Mouse (Mus musculus) embryonic facial prominence, embryonic 11.5 days (tissue): ENCODE results near the gene Pnmal1. TPM values are rescaled to one million over a fixed set of nuclear protein-coding genes. Genes with fewer than 3 reads are reported as not detected.

Source experiments
- ATAC-seq: fragments of 200-750 bp; cut with Nextera tagmentation; replicated peaks from 2 replicates; pipeline ENCODE4 v1.8.0; 2017; ENCODE audit warnings: low read depth; ENCODE audit not compliant: insufficient number of reproducible peaks, low FRiP score, low TSS enrichment
- DNase-seq: peaks from one replicate; pipeline ENCODE4 v3.0.0-alpha.2; 2015; ENCODE audit warnings: low spot score
- H3K27ac ChIP-seq: fragments of 300-500 bp; sonication (generic); replicated peaks from 2 replicates; pipeline ENCODE4 v1.5.1; 2014; ENCODE audit warnings: mild to moderate bottlenecking, low read depth, low read length, control low read depth
- H3K27me3 ChIP-seq: fragments of 300-500 bp; sonication (generic); 2 replicates; pipeline ENCODE4 v1.6.1; 2014; ENCODE audit warnings: mild to moderate bottlenecking, low read length, moderate library complexity, mixed read lengths; ENCODE audit not compliant: control insufficient read depth, insufficient read depth
- H3K36me3 ChIP-seq: fragments of 300-500 bp; sonication (generic); replicated peaks from 2 replicates; pipeline ENCODE4 v1.6.1; 2014; ENCODE audit warnings: low read depth, mild to moderate bottlenecking, low read length, moderate library complexity, mixed read lengths; ENCODE audit not compliant: control insufficient read depth, insufficient read depth
- H3K4me1 ChIP-seq: fragments of 300-500 bp; sonication (generic); 2 replicates; pipeline ENCODE4 v1.6.1; 2014; ENCODE audit warnings: low read length, mixed read lengths; ENCODE audit not compliant: control insufficient read depth, insufficient read depth
- H3K4me2 ChIP-seq: fragments of 300-500 bp; sonication (generic); 2 replicates; pipeline ENCODE4 v1.6.1; 2014; ENCODE audit warnings: low read depth, mild to moderate bottlenecking, control low read depth, low read length, moderate library complexity
- H3K4me3 ChIP-seq: fragments of 300-500 bp; sonication (generic); 2 replicates; pipeline ENCODE4 v1.5.1; 2014; ENCODE audit warnings: low read depth, low read length, control low read depth
- H3K9ac ChIP-seq: fragments of 300-500 bp; sonication (generic); replicated peaks from 2 replicates; pipeline ENCODE4 v1.6.1; 2014; ENCODE audit warnings: mild to moderate bottlenecking, control low read depth, low read length
- H3K9me3 ChIP-seq: fragments of 300-500 bp; sonication (generic); replicated peaks from 2 replicates; pipeline ENCODE4 v1.6.1; 2016; ENCODE audit warnings: mild to moderate bottlenecking, low read length, inconsistent platforms, mixed read lengths; ENCODE audit not compliant: control insufficient read depth
- WGBS: fragments of 180-500 bp; shearing (Covaris S2); extraction: QIAGEN DNeasy Blood & Tissue Kit; methylation state at CpG from one replicate; pipeline ENCODE4 v1.1.7; 2014; 5-methylcytosine and 5-hydroxymethylcytosine counted together
- polyA plus RNA-seq: library from polyadenylated mRNA; unstranded; fragments of >200 nt; fragmentation: Nextera tagmentation; extraction: Ambion mirVana; gene quantifications from 2 replicates; pipeline ENCODE4 v1.2.1, GENCODE M21; 2014

Pnmal1 gene
- polyA plus RNA-seq, 1 experiment from 2014 or later: 5.3 TPM

DNA sequence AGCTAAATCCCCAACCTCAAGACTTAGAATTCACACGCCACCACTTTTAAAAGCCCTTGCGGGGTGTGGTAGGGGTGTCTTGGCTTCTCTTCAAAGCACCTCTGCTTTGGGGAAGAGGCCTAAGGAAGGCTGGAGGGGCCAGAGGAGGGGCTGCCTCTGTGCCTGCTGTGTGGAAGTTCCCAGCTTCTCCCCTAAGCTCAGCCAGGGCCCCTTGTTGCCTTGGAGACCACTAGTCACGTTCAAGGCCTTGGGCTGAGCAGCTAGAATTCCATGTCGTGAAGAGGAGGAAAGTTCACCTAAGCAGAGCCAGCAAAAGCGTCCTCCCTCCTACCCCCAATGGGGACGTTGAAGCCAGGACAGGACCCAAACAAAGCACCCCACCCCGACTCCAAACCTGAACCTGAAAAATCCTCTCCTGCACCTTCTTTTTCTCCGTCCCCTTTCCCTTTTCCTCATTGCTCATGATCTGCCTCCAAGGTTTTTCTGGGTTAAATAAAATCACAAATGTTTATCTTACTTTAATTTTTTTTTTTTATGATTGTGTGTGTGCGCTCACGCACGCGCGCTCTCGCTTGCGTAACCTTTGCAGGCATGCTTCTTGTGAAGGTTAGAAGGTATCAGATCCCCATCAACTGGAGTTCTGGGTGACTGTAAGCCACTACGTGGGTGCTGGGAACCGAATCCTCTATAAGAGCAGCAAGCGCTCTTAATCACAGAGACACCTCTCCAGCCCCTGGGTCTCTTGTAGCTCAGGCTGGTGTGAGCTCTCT lies 32.4 kb downstream of the Pnmal1 start:
- Histone ChIP-seq H3K9me3 (no peaks in the 10 kb centered on the region; the same call in 1 of the 2 replicates), H3K9ac (peak overlapping the region; percentile 10), H3K36me3 (no peaks in the 10 kb centered on the region), H3K27ac (peak overlapping the region; percentile 82), H3K4me3 (no peak overlapping the region), H3K27me3 (no peaks in the 10 kb centered on the region), H3K4me2 (peak overlapping the region; percentile 16; the same call in 1 of the 2 replicates), H3K4me1 (peaks cover 10% of the 10 kb centered on the region)
- ATAC-seq (peak; percentile 63), DNase-seq (peak; percentile 89)
- WGBS: 61% methylated on average over 18 of the region's 18 CpGs

DNA sequence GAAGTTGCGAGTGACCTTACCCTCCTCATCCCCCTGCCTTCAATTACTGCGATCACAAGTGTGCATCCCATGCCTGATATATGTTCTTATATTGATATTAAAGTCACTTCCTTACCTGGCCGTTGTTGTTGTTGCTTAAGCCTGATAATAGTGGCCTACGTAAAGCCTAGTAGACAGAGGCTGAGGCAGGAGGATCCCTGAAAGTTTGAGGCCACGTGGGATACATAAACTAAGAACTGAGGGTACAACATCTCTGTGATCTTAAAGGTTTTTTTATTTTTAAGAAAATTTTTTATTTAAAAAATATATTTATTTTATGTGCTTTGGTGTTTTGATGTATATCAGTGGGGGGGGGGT lies 33.0 kb downstream of the Pnmal1 start, which contains the start of gene Ccdc8:
TSS of gene Ccdc8 (plus strand) at position 258 of the 357 bp plus-strand sequence.
- WGBS: 93% methylated on average over 5 of the region's 5 CpGs
- Histone ChIP-seq H3K9ac (peak within 1 kb of the TSS; percentile 77), H3K4me1 (peaks cover 10% of the 10 kb centered on the region)

DNA sequence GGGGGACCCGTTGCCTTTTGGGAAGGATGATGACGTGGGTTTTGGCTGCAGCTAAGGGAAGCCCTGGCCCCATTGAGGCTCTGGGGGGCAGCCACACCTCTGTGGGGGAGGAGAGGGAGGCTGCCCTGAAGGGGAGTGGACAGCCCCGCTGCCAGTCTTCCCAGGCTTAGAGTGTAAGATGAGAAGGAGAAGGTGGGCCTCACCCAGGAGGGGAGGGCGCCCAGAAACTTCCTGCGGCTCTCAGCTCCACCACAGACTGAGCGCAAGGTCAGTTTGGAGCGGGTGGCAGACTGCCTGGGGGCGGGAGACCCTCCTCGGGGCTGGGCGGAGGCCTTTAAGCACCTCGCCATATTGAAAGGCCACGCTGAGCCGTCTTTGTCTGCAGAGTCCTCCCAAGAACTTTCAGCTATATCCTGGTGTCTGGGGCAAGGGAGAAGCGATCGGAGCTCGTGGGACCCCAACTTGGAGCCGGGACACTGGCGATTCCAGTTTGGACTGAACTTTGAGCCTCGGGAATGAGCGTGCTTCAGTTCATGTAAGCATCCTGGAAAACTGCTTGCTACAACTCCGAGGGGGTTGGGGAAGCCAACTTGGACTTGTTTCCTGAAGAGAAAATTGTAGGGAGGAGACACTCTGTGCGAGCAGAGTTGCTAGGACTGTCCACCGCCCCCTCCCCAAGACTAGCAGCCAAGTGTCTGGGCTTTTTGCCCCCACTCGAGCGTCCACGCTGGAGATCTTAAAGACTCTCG lies 34.3 kb downstream of the Pnmal1 start:
- DNase-seq (peak; percentile 91), ATAC-seq (peak; percentile 92)
- Histone ChIP-seq H3K9me3 (no peaks in the 10 kb centered on the region; the same call in 1 of the 2 replicates), H3K27me3 (no peaks in the 10 kb centered on the region), H3K4me3 (peak overlapping the region; percentile 68), H3K9ac (peak overlapping the region; percentile 77), H3K27ac (peak overlapping the region; percentile 52), H3K4me1 (peaks cover 10% of the 10 kb centered on the region), H3K36me3 (no peaks in the 10 kb centered on the region), H3K4me2 (peak overlapping the region; percentile 78)
- WGBS: under 1% methylated on average over 27 of the region's 27 CpGs

More for the DNA sequence above, 33.0 kb downstream of the Pnmal1 start, which contains the start of gene Ccdc8:
- no peaks in the 10 kb centered on the region; the same call in 1 of the 2 replicates for H3K9me3 ChIP-seq
- peak within 1 kb of the TSS; percentile 68 for H3K4me3 ChIP-seq
- H3K27me3 ChIP-seq: no peaks in the 10 kb centered on the region
- peak within 1 kb of the TSS; percentile 82 for H3K27ac ChIP-seq
- ATAC-seq (no peak), DNase-seq (no peak)
- no peaks in the 10 kb centered on the region for H3K36me3 ChIP-seq
- H3K4me2 ChIP-seq: peak within 1 kb of the TSS; percentile 78

DNA sequence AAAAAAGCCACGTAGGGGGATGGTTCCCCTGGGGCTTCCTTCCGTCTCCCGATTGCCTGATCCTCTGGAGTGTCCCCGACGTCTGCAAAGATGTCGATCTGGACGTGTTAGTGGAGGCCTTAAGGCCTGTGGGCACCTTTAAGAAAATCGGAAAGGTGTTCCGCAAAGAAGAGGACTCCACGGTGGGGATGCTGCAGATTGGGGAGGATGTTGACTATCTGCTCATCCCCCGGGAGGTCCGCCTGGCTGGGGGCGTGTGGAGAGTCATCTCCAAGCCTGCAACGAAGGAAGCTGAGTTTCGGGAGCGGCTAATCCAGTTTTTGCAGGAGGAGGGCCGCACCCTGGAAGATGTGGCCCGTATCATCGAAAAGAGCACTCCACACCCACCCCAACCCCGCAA lies 34.9 kb downstream of the Pnmal1 start:
- Histone ChIP-seq H3K9me3 (no peaks in the 10 kb centered on the region; the same call in 1 of the 2 replicates), H3K4me1 (peaks cover 10% of the 10 kb centered on the region), H3K27ac (peak overlapping the region; percentile 52), H3K4me2 (peak overlapping the region; percentile 78), H3K4me3 (peak overlapping the region; percentile 68), H3K36me3 (0 out of 2 replicates have a peak, but pooled peaks cover under 1% of the 10 kb centered on the region), H3K27me3 (no peaks in the 10 kb centered on the region), H3K9ac (peak overlapping the region; percentile 77)
- DNase-seq: peak; percentile 5
- WGBS: 6% methylated on average over 20 of the region's 20 CpGs
- no peak for ATAC-seq

DNA sequence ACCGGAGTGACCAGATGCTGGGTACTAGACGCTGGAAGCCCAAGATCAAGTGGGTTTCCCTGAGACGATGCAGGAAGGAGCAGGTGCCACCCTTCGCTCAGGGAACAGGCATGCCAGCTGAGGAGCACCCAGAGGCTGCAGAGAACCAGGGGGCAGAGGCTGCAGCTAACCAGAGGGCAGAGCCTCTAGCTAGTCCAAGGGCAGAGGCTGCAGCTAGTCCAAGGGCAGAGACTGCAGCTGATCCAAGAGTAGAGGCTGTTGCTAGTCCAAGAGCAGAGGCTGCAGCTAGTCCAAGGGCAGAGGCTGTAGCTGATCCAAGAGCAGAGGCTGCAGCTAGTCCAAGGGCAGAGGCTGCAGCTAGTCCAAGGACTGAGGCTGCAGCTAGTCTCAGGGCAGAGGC lies 35.9 kb downstream of the Pnmal1 start:
- Histone ChIP-seq H3K27me3 (no peaks in the 10 kb centered on the region), H3K27ac (no peak overlapping the region), H3K4me1 (peaks cover 10% of the 10 kb centered on the region), H3K36me3 (0 out of 2 replicates have a peak, but pooled peaks cover 3% of the 10 kb centered on the region), H3K9ac (no peak overlapping the region; the same call in 1 of the 2 replicates), H3K9me3 (no peaks in the 10 kb centered on the region), H3K4me2 (peak overlapping the region; percentile 78), H3K4me3 (peak overlapping the region; percentile 68)
- ATAC-seq (no peak), DNase-seq (no peak)
- WGBS: 90% methylated on average over 4 of the region's 4 CpGs

DNA sequence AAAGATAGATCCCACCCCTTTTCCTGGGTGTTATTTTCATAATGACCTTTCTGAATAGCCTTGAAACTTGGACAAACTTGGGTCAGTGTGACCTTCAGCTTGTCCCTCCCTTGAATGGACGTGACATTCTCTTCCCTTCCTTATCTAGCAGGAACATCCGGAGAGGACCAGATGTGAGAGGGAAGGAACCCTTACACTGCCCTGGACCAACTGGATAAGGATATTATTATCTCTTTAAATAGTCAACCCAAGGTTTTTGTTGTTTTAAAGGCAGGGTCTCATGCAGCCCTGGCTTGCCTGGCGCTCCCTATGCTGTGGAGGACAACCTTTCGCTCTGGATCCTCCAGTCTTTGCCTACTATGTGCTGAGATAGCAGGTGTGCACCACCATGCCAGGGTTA lies 39.8 kb downstream of the Pnmal1 start:
- Histone ChIP-seq H3K4me3 (no peak overlapping the region), H3K27ac (no peak overlapping the region), H3K4me1 (peaks cover 10% of the 10 kb centered on the region), H3K9me3 (no peaks in the 10 kb centered on the region), H3K4me2 (no peak overlapping the region), H3K36me3 (0 out of 2 replicates have a peak, but pooled peaks cover 3% of the 10 kb centered on the region), H3K9ac (no peak overlapping the region), H3K27me3 (no peaks in the 10 kb centered on the region)
- no peak for DNase-seq
- no peak for ATAC-seq
- 74% methylated on average over 4 of the region's 4 CpGs for WGBS

DNA sequence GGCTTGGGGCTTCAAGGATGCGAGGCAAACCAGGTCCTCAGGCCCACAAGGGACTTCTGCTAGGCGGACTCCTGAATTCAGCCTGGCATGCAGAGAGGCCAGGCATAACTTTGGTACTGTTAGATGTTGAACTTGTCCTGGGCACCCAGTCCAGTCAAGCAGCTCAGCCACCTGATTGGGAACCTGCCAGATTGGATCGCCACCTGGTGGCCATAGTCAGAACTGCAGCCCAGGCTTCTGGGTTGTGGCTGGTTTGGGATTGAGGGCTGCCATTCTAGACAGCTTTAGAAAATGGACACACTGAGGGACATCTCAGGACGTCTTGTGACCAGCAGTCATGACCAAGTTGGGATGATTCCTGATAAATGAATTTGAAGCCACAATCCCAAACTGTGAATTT lies 40.2 kb downstream of the Pnmal1 start:
- DNase-seq: peak; percentile 89
- H3K4me2 ChIP-seq: no peak overlapping the region
- 0 out of 2 replicates have a peak, but pooled peaks cover 3% of the 10 kb centered on the region for H3K36me3 ChIP-seq
- no peak for ATAC-seq
- WGBS: 21% methylated on average over 4 of the region's 4 CpGs
- H3K4me1 ChIP-seq: peaks cover 10% of the 10 kb centered on the region
- no peak overlapping the region for H3K27ac ChIP-seq
- no peak overlapping the region for H3K4me3 ChIP-seq
- no peaks in the 10 kb centered on the region for H3K9me3 ChIP-seq
- no peaks in the 10 kb centered on the region for H3K27me3 ChIP-seq
- no peak overlapping the region for H3K9ac ChIP-seq
